Mouse (Mus musculus) left cerebral cortex, postnatal 25 days (tissue): ENCODE results near the gene Slc39a2. TPM values are rescaled to one million over a fixed set of nuclear protein-coding genes. Genes with fewer than 3 reads are reported as not detected.
"Not testable (repeated sequence)": the region's sequence is repeated elsewhere in the genome, so short reads cannot be mapped to it uniquely, and the experiment has no call there.

Source experiments
- DNase-seq, 2 experiments: peaks; one replicate each; pipeline ENCODE4 v3.0.0; 2022; ENCODE audit warnings: low spot score in 2 of 2, mixed read lengths in 1 of 2
- intact Hi-C: fragments of 180-260 bp; cut with DNase I; formaldehyde crosslinking; loops from one replicate; pipeline ENCODE4 v1.15.1; 2025
- total RNA-seq, 2 experiments: library from RNA; stranded (reverse); gene quantifications; 2 replicates each; pipeline ENCODE4 v1.2.3; 2021

The Slc39a2 gene
- total RNA-seq: 1 to 10 TPM; 4.8 to 6.6 TPM

- intact Hi-C loops: loop anchor here (10.0 kb wide), 2 partner anchors 302 to 958 kb away; partner anchors contain the start of genes Pip4p1, Pnp and Supt16
- DNase-seq: no peak
Measured at GRCm38 (mm10) chr14:51892191-51892939, at the start of gene Slc39a2. Gene Slc39a2 (plus strand): TSS chr14:51892889.

GRCm38 (mm10) chr14:51843882-51844281, 48.8 kb upstream of the Slc39a2 start:
- no peak for DNase-seq
- intact Hi-C loops: loop anchor here (10.0 kb wide), 1 partner anchor 729 kb away; the partner anchor contains the start of gene Eddm3b

- DNase-seq: no peak
- intact Hi-C loops: loop anchor here (10.0 kb wide), 1 partner anchor 732 kb away; the partner anchor contains the start of gene Eddm3b
Measured at GRCm38 (mm10) chr14:51846566-51846965, 46.1 kb upstream of the Slc39a2 start.

GRCm38 (mm10) chr14:51851006-51851405, 41.7 kb upstream of the Slc39a2 start:
- DNase-seq, intact Hi-C loops: not testable (repeated sequence)

GRCm38 (mm10) chr14:51853399-51853798, 39.3 kb upstream of the Slc39a2 start, which contains the start of gene Ear6:
Gene Ear6 (plus strand): TSS chr14:51853699.
- DNase-seq: no peak
- intact Hi-C loops: no loop called here

- intact Hi-C loops, DNase-seq: not testable (repeated sequence)
Measured at GRCm38 (mm10) chr14:51855280-51855679, 37.4 kb upstream of the Slc39a2 start.

GRCm38 (mm10) chr14:51863603-51864002, 29.1 kb upstream of the Slc39a2 start:
- peak in 1 of 2 experiments; percentile 25 for DNase-seq
- intact Hi-C loops: not testable (repeated sequence)

- no peak for DNase-seq
- intact Hi-C loops: no loop called here
Measured at GRCm38 (mm10) chr14:51870756-51871155, 21.9 kb upstream of the Slc39a2 start.

GRCm38 (mm10) chr14:51871741-51872140, 20.9 kb upstream of the Slc39a2 start:
- intact Hi-C loops: no loop called here
- no peak for DNase-seq

- DNase-seq: no peak
- intact Hi-C loops: no loop called here
Measured at GRCm38 (mm10) chr14:51877517-51877916, 15.2 kb upstream of the Slc39a2 start.

- intact Hi-C loops: loop anchor here (5.0 to 10.0 kb wide), 2 partner anchors 139 to 401 kb away; partner anchors contain the start of gene Zfp219
Measured at GRCm38 (mm10) chr14:51883527-51884030, 9.1 kb upstream of the Slc39a2 start.

GRCm38 (mm10) chr14:51884031-51884544, 8.6 kb upstream of the Slc39a2 start:
- intact Hi-C loops: loop anchor here (5.0 to 10.0 kb wide), 2 partner anchors 138 to 401 kb away; partner anchors contain the start of gene Zfp219
- no peak for DNase-seq

More at GRCm38 (mm10) chr14:51883527-51884030, 9.1 kb upstream of the Slc39a2 start:
- DNase-seq: peak; percentile 58 to 86

- intact Hi-C loops: loop anchor here (5.0 to 10.0 kb wide), 3 partner anchors 48 to 400 kb away; partner anchors contain the start of gene Zfp219
- DNase-seq: peak; percentile 87 to 97
Measured at GRCm38 (mm10) chr14:51884598-51885331, 7.9 kb upstream of the Slc39a2 start, which contains the start of gene Mettl17. Gene Mettl17 (plus strand): TSS chr14:51884842.

- DNase-seq: no peak
- intact Hi-C loops: loop anchor here (5.0 to 10.0 kb wide), 2 partner anchors 46 to 399 kb away; no protein-coding TSS in a partner anchor
Measured at GRCm38 (mm10) chr14:51886051-51886450, 6.6 kb upstream of the Slc39a2 start.

GRCm38 (mm10) chr14:51889833-51890232, 2.9 kb upstream of the Slc39a2 start:
- intact Hi-C loops: loop anchor here (5.0 to 10.0 kb wide), 4 partner anchors 42 to 955 kb away; partner anchors contain the start of genes Pip4p1, Pnp and Supt16
- DNase-seq: no peak

- intact Hi-C loops: loop anchor here (10.0 kb wide), 2 partner anchors 302 to 958 kb away; partner anchors contain the start of genes Pip4p1, Pnp and Supt16
- DNase-seq: no peak
Measured at GRCm38 (mm10) chr14:51893094-51893794, 555 bp downstream of the Slc39a2 start.

GRCm38 (mm10) chr14:51893809-51894208, 1.1 kb downstream of the Slc39a2 start:
- intact Hi-C loops: loop anchor here (10.0 kb wide), 2 partner anchors 301 to 959 kb away; partner anchors contain the start of genes Pip4p1, Pnp and Supt16
- DNase-seq: no peak

GRCm38 (mm10) chr14:51895071-51895470, 2.4 kb downstream of the Slc39a2 start:
- DNase-seq: no peak
- intact Hi-C loops: loop anchor here (10.0 kb wide), 2 partner anchors 300 to 960 kb away; partner anchors contain the start of genes Pip4p1, Pnp and Supt16
